Mouse (Mus musculus) CH12.LX (cell line): ENCODE measurements at regions not wholly inside any gene's neighbourhood (a gene's known extent, or its start where the extent isn't known, plus 50 kb on each side); places are given as distances from the start of the nearest gene placed in this dataset.

Experiments
- BHLHE40 ChIP-seq: IDR thresholded peaks from 2 replicates; pipeline ENCODE4 v1.6.1; 2011; ENCODE audit warnings: mild to moderate bottlenecking, low read depth, low read length, improper control_type of control experiment
- CHD2 ChIP-seq: IDR thresholded peaks from 2 replicates; pipeline ENCODE4 v1.6.1; 2011; ENCODE audit warnings: low read length, improper control_type of control experiment
- CTCF ChIP-seq, 2 experiments: IDR thresholded peaks in 1 of 2; conservative IDR thresholded peaks in 1 of 2; 2 replicates each; pipeline ENCODE4 v1.5.1; 2011 to 2012; ENCODE audit warnings: low read depth in 2 of 2, low read length in 2 of 2, improper control_type of control experiment in 1 of 2, inconsistent platforms in 1 of 2, mild to moderate bottlenecking in 1 of 2, moderate library complexity in 1 of 2
- EP300 ChIP-seq: IDR thresholded peaks from 2 replicates; pipeline ENCODE4 v1.6.1; 2011; ENCODE audit warnings: low read length, improper control_type of control experiment
- MYC ChIP-seq: IDR thresholded peaks from 2 replicates; pipeline ENCODE4 v1.6.1; 2011; ENCODE audit warnings: low read depth, mild to moderate bottlenecking, improper control_type of control experiment, low read length
- POLR2A ChIP-seq: IDR thresholded peaks from 2 replicates; pipeline ENCODE4 v1.6.1; 2011; ENCODE audit warnings: low read depth, mild to moderate bottlenecking, improper control_type of control experiment, low read length
- POLR2AphosphoS2 ChIP-seq: IDR thresholded peaks from 2 replicates; pipeline ENCODE4 v1.6.1; 2011; ENCODE audit warnings: low read depth, low read length, improper control_type of control experiment
- SIN3A ChIP-seq: IDR thresholded peaks from 2 replicates; pipeline ENCODE4 v1.6.1; 2012; ENCODE audit warnings: low read length, improper control_type of control experiment, inconsistent platforms
- UBTF ChIP-seq: IDR thresholded peaks from 2 replicates; pipeline ENCODE4 v1.6.1; 2012; ENCODE audit warnings: low read depth, mild to moderate bottlenecking, inconsistent platforms, low read length, improper control_type of control experiment, moderate library complexity
- ZKSCAN1 ChIP-seq: IDR thresholded peaks from 2 replicates; pipeline ENCODE4 v1.6.1; 2012; ENCODE audit warnings: low read depth, inconsistent platforms, low read length, improper control_type of control experiment, borderline replicate concordance

GRCm38 (mm10) chr8:115555452-115555851, 152.1 kb downstream of the Maf start:
- TF ChIP-seq UBTF: no peak
- TF ChIP-seq ZKSCAN1: no peak
- no peak for TF ChIP-seq CTCF (conservative IDR thresholded peaks at IDR 0.05 in 1 of 2, IDR thresholded peaks at IDR 0.05 in 1 of 2; ENCODE audit: low read depth in 2 of 2, low read length in 2 of 2)
- TF ChIP-seq SIN3A: no peak
- TF ChIP-seq CHD2: no peak
- TF ChIP-seq POLR2A: no peak
- no peak for TF ChIP-seq EP300
- TF ChIP-seq POLR2AphosphoS2: no peak
- TF ChIP-seq MYC: no peak
- TF ChIP-seq BHLHE40: no peak
